Mouse (Mus musculus): ENCODE results near the gene Klk11. TPM values are rescaled to one million over a fixed set of nuclear protein-coding genes. Genes with fewer than 3 reads are reported as not detected.

Klk11 gene
- 2.6 TPM in 2 replicates for polyA plus RNA-seq (2014; fragmentation: Nextera tagmentation; extraction: Ambion mirVana)

DNA sequence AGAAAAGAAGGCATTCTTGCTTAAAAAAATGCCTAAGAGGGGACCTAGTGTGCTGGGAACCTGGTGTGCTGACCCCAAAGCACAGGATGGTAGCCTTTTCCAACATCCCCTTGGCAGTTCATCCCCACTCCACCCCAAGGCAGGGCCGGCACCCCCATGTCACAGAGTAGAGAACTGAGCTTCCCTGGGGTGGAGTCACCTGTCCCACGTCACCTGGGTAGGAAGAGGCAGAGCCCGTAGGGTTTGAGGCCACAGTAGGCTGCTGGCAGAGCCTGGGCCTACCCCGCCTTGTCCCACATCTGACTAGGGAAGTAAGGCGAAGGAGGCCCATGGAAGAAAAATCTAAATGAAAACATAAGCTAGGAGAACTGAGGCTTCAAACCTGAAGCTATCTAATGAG is at the start of gene Klk11:
Gene Klk11, plus strand, starts transcription at position 241 of the 400 bp plus-strand sequence.
- H3K27ac ChIP-seq (ENCODE audit: low read length) = peak within 1 kb of the TSS; percentile 58; the same call in 1 of the 2 replicates
- H3K9me3 ChIP-seq (ENCODE audit: control insufficient read depth, low read depth, low read length) = no peaks in the 10 kb centered on the region
- H3K4me1 ChIP-seq (ENCODE audit: control insufficient read depth, insufficient read depth, low read length) = no peaks in the 10 kb centered on the region
- no peak within 1 kb of the TSS for H3K9ac ChIP-seq (replicated peaks; ENCODE audit: low read depth, low read length)
- no peaks in the 10 kb centered on the region for H3K36me3 ChIP-seq (ENCODE audit: control insufficient read depth, insufficient read depth, low read length)
- no peak within 1 kb of the TSS for H3K4me3 ChIP-seq (ENCODE audit: low read depth, low read length)
- ATAC-seq (ENCODE audit: insufficient number of reproducible peaks, insufficient read depth, low FRiP score, low read depth) = no peak
- no peak within 1 kb of the TSS for H3K4me2 ChIP-seq (replicated peaks; ENCODE audit: low read depth, low read length)
- 86% methylated on average over 5 of the region's 5 CpGs for WGBS
- no peaks in the 10 kb centered on the region for H3K27me3 ChIP-seq (ENCODE audit: control insufficient read depth, insufficient read depth, low read length)

DNA sequence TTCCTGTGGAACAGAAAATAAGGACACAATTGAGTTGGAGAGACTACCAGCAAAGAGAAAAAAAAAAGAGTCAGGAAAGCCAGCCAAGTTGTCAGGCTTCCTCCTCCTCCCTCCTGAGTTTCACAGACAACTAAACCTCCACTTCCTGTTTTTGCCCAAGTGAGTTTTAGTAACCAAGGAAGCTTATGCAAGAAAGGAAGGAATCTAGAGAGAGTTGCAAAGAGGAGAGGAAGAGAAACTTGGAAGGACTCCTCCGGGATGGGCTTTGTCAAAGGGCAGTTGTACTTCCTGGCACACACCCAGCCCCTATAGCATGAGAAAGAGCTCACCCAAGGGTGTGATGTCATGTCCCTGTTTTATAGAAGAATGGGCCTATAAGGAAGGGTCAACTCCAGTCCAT is 26.6 kb upstream of the Klk11 start:
- no peak overlapping the region for H3K4me2 ChIP-seq (replicated peaks; ENCODE audit: low read depth, low read length)
- H3K27me3 ChIP-seq (ENCODE audit: control insufficient read depth, insufficient read depth, low read length) = no peaks in the 10 kb centered on the region
- H3K27ac ChIP-seq (ENCODE audit: low read length) = no peak overlapping the region
- H3K9ac ChIP-seq (replicated peaks; ENCODE audit: low read depth, low read length) = no peak overlapping the region
- no peaks in the 10 kb centered on the region for H3K9me3 ChIP-seq (ENCODE audit: control insufficient read depth, low read depth, low read length)
- no peaks in the 10 kb centered on the region for H3K36me3 ChIP-seq (ENCODE audit: control insufficient read depth, insufficient read depth, low read length)
- WGBS = 61% methylated on average over 1 of the region's 1 CpGs
- H3K4me1 ChIP-seq (ENCODE audit: control insufficient read depth, insufficient read depth, low read length) = no peaks in the 10 kb centered on the region
- no peak for ATAC-seq (ENCODE audit: insufficient number of reproducible peaks, insufficient read depth, low FRiP score, low read depth)
- no peak overlapping the region for H3K4me3 ChIP-seq (ENCODE audit: low read depth, low read length)

DNA sequence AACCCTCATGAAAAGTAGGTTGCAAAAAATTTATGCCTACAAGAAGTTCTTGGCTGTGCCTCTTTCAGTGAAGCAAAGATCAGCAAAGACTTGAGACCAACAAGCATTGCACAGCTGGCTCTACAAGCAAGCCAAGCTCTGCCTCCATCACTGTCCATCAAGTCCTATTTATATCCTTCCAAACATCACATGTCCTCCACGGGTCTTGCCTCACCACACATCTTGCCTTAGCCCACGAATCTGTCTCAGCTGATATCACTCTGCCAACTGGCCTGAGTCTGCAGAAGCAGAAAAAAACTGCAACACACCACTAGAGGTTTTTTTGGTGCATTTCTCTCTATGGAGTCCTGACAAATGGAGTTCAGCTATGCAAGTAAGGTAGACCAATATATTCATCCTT is 21.6 kb upstream of the Klk11 start:
- H3K9me3 ChIP-seq (ENCODE audit: control insufficient read depth, low read depth, low read length) = no peaks in the 10 kb centered on the region
- H3K36me3 ChIP-seq (ENCODE audit: control insufficient read depth, insufficient read depth, low read length) = no peaks in the 10 kb centered on the region
- H3K27me3 ChIP-seq (ENCODE audit: control insufficient read depth, insufficient read depth, low read length) = no peaks in the 10 kb centered on the region
- no peak overlapping the region for H3K27ac ChIP-seq (ENCODE audit: low read length)
- no peak overlapping the region for H3K4me3 ChIP-seq (ENCODE audit: low read depth, low read length)
- H3K9ac ChIP-seq (replicated peaks; ENCODE audit: low read depth, low read length) = no peak overlapping the region
- no peak overlapping the region for H3K4me2 ChIP-seq (replicated peaks; ENCODE audit: low read depth, low read length)
- no peak for ATAC-seq (ENCODE audit: insufficient number of reproducible peaks, insufficient read depth, low FRiP score, low read depth)
- 65% methylated on average over 2 of the region's 2 CpGs for WGBS
- no peaks in the 10 kb centered on the region for H3K4me1 ChIP-seq (ENCODE audit: control insufficient read depth, insufficient read depth, low read length)

DNA sequence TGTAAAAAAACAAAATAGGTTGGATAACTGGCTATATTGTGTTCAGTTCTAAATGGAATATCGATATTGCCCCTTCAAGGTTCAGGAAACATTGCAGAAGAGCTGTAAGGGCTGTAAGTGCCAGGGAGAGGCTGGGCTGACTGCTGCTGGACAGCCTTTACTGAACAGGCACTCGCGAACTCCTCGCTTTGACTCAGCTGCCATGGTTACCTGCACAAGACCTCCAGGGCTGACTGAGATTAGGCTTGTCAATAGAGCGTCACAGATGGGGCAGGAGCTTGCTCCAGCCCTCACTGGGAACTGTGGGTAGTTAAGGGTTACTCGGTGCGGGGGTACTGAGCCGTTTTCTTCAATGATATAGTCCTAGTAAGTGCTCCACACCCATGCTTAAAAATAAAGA is 7.9 kb upstream of the Klk11 start:
- Histone ChIP-seq H3K36me3 (ENCODE audit: control insufficient read depth, insufficient read depth, low read length) (no peaks in the 10 kb centered on the region), H3K4me3 (ENCODE audit: low read depth, low read length) (no peak overlapping the region), H3K27ac (ENCODE audit: low read length) (no peak overlapping the region), H3K4me2 (replicated peaks; ENCODE audit: low read depth, low read length) (no peak overlapping the region), H3K9ac (replicated peaks; ENCODE audit: low read depth, low read length) (no peak overlapping the region), H3K9me3 (ENCODE audit: control insufficient read depth, low read depth, low read length) (no peaks in the 10 kb centered on the region), H3K4me1 (ENCODE audit: control insufficient read depth, insufficient read depth, low read length) (no peaks in the 10 kb centered on the region), H3K27me3 (ENCODE audit: control insufficient read depth, insufficient read depth, low read length) (no peaks in the 10 kb centered on the region)
- peak; percentile 63; the same call in 1 of the 2 replicates for ATAC-seq (ENCODE audit: insufficient number of reproducible peaks, insufficient read depth, low FRiP score, low read depth)
- WGBS = 39% methylated on average over 8 of the region's 8 CpGs

DNA sequence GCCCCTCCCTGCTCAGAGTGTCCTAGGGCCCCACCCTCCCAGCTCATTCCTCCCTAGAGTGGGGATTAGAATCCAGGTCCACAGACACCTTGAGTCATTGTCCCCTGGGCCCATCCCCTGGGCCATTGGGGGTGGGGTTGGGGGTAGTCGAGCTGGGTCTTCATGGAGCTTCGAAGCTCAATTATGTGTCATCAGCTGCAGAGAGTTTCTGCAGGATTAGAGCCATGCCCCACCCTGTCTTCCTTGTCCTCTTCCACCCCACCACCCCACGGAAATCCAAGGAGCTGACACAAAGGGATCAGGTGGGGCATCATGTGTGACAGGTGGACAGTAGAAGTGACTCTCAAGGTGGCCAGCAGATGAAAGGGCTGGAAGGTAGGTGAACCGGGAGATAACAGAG is 5.8 kb upstream of the Klk11 start, which contains the start of gene Klk12:
Gene Klk12, plus strand, starts transcription at position 301 of the 400 bp plus-strand sequence.
- H3K9me3 ChIP-seq (ENCODE audit: control insufficient read depth, low read depth, low read length) = no peaks in the 10 kb centered on the region
- H3K27ac ChIP-seq (ENCODE audit: low read length) = no peak within 1 kb of the TSS
- no peak within 1 kb of the TSS for H3K4me3 ChIP-seq (ENCODE audit: low read depth, low read length)
- H3K27me3 ChIP-seq (ENCODE audit: control insufficient read depth, insufficient read depth, low read length) = no peaks in the 10 kb centered on the region
- H3K36me3 ChIP-seq (ENCODE audit: control insufficient read depth, insufficient read depth, low read length) = no peaks in the 10 kb centered on the region
- WGBS = 74% methylated on average over 4 of the region's 4 CpGs
- H3K4me2 ChIP-seq (replicated peaks; ENCODE audit: low read depth, low read length) = no peak within 1 kb of the TSS
- H3K9ac ChIP-seq (replicated peaks; ENCODE audit: low read depth, low read length) = no peak within 1 kb of the TSS
- ATAC-seq (ENCODE audit: insufficient number of reproducible peaks, insufficient read depth, low FRiP score, low read depth) = no peak
- H3K4me1 ChIP-seq (ENCODE audit: control insufficient read depth, insufficient read depth, low read length) = no peaks in the 10 kb centered on the region

DNA sequence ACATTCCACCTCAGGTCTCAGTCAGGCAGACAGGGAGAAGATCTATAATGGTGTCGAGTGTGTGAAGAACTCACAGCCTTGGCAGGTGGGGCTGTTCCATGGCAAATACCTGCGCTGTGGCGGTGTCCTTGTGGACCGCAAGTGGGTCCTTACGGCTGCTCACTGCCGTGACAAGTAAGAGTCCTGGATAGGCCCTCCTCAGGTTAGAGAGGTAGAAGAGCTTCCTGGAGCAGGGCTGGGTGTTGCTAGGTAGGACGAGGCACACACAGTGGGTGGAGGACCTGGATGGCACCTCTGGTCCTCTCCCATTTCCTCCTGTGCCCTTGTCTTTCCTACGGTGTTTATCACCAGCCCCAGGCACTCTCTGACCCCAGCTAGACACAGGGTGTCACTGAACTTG is 4.8 kb upstream of the Klk11 start:
- no peaks in the 10 kb centered on the region for H3K27me3 ChIP-seq (ENCODE audit: control insufficient read depth, insufficient read depth, low read length)
- no peak overlapping the region for H3K27ac ChIP-seq (ENCODE audit: low read length)
- no peak overlapping the region for H3K4me3 ChIP-seq (ENCODE audit: low read depth, low read length)
- H3K4me2 ChIP-seq (replicated peaks; ENCODE audit: low read depth, low read length) = no peak overlapping the region
- ATAC-seq (ENCODE audit: insufficient number of reproducible peaks, insufficient read depth, low FRiP score, low read depth) = no peak
- H3K9me3 ChIP-seq (ENCODE audit: control insufficient read depth, low read depth, low read length) = no peaks in the 10 kb centered on the region
- H3K9ac ChIP-seq (replicated peaks; ENCODE audit: low read depth, low read length) = no peak overlapping the region
- no peaks in the 10 kb centered on the region for H3K4me1 ChIP-seq (ENCODE audit: control insufficient read depth, insufficient read depth, low read length)
- 92% methylated on average over 8 of the region's 8 CpGs for WGBS
- H3K36me3 ChIP-seq (ENCODE audit: control insufficient read depth, insufficient read depth, low read length) = no peaks in the 10 kb centered on the region

DNA sequence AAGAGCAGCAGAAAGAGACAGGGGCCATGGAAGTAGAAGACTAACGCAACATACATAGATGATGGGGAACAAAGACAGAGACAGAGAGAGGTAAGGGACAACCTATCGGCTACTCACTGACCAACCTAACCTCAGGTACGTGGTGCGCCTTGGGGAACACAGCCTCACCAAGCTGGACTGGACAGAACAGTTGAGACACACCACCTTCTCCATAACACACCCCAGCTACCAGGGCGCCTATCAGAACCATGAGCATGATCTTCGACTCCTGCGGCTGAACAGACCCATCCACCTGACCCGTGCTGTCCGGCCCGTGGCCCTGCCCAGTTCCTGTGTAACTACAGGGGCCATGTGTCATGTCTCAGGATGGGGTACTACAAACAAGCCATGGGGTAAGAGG is 3.7 kb upstream of the Klk11 start:
- H3K4me2 ChIP-seq (replicated peaks; ENCODE audit: low read depth, low read length) = no peak overlapping the region
- no peaks in the 10 kb centered on the region for H3K4me1 ChIP-seq (ENCODE audit: control insufficient read depth, insufficient read depth, low read length)
- H3K27me3 ChIP-seq (ENCODE audit: control insufficient read depth, insufficient read depth, low read length) = no peaks in the 10 kb centered on the region
- no peak overlapping the region for H3K4me3 ChIP-seq (ENCODE audit: low read depth, low read length)
- no peaks in the 10 kb centered on the region for H3K9me3 ChIP-seq (ENCODE audit: control insufficient read depth, low read depth, low read length)
- H3K27ac ChIP-seq (ENCODE audit: low read length) = no peak overlapping the region
- ATAC-seq (ENCODE audit: insufficient number of reproducible peaks, insufficient read depth, low FRiP score, low read depth) = no peak
- H3K36me3 ChIP-seq (ENCODE audit: control insufficient read depth, insufficient read depth, low read length) = no peaks in the 10 kb centered on the region
- 88% methylated on average over 10 of the region's 10 CpGs for WGBS
- no peak overlapping the region for H3K9ac ChIP-seq (replicated peaks; ENCODE audit: low read depth, low read length)

DNA sequence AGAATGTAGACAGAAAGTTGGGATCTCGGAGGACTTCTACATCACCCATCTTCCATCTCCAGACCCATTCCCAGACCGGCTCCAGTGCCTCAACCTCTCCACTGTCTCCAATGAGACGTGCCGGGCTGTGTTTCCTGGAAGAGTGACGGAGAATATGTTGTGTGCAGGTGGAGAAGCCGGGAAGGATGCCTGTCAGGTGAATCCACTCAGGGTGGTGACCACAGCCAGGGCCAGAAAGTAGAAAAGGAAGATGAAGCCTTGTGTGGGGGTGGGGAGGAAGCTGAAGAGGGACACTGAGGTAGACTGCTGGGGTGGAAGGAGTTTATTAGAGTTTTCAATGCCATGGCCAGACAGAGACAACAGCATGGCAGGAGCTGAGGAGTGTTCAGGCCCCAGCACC is 2.5 kb upstream of the Klk11 start:
- H3K27me3 ChIP-seq (ENCODE audit: control insufficient read depth, insufficient read depth, low read length) = no peaks in the 10 kb centered on the region
- no peaks in the 10 kb centered on the region for H3K4me1 ChIP-seq (ENCODE audit: control insufficient read depth, insufficient read depth, low read length)
- no peak overlapping the region for H3K4me2 ChIP-seq (replicated peaks; ENCODE audit: low read depth, low read length)
- ATAC-seq (ENCODE audit: insufficient number of reproducible peaks, insufficient read depth, low FRiP score, low read depth) = no peak
- WGBS = 92% methylated on average over 6 of the region's 6 CpGs
- no peak overlapping the region for H3K9ac ChIP-seq (replicated peaks; ENCODE audit: low read depth, low read length)
- no peaks in the 10 kb centered on the region for H3K36me3 ChIP-seq (ENCODE audit: control insufficient read depth, insufficient read depth, low read length)
- H3K4me3 ChIP-seq (ENCODE audit: low read depth, low read length) = no peak overlapping the region
- H3K27ac ChIP-seq (ENCODE audit: low read length) = no peak overlapping the region
- H3K9me3 ChIP-seq (ENCODE audit: control insufficient read depth, low read depth, low read length) = no peaks in the 10 kb centered on the region

DNA sequence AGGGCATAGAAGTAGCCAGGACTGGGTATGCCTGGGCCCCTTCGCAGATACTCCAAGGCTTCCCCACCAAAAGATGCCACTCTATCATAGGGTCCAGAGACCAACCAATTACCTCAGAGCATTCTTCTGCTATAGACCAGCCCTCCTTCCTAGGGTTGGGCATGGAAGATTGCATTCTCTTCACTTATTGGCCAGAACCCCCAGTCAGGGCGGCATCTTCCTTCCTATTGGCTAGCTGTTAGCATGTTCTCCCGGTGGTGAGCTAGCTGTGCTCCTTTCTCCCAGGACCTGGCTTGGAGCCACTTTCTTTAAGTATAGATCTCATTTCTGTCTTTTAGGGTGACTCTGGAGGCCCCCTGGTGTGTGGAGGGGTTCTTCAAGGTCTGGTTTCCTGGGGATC is 1.5 kb upstream of the Klk11 start:
- Histone ChIP-seq H3K9ac (replicated peaks; ENCODE audit: low read depth, low read length) (no peak overlapping the region), H3K4me3 (ENCODE audit: low read depth, low read length) (no peak overlapping the region), H3K36me3 (ENCODE audit: control insufficient read depth, insufficient read depth, low read length) (no peaks in the 10 kb centered on the region), H3K9me3 (ENCODE audit: control insufficient read depth, low read depth, low read length) (no peaks in the 10 kb centered on the region), H3K27ac (ENCODE audit: low read length) (no peak overlapping the region), H3K27me3 (ENCODE audit: control insufficient read depth, insufficient read depth, low read length) (no peaks in the 10 kb centered on the region), H3K4me1 (ENCODE audit: control insufficient read depth, insufficient read depth, low read length) (no peaks in the 10 kb centered on the region), H3K4me2 (replicated peaks; ENCODE audit: low read depth, low read length) (no peak overlapping the region)
- WGBS = 74% methylated on average over 3 of the region's 3 CpGs
- ATAC-seq (ENCODE audit: insufficient number of reproducible peaks, insufficient read depth, low FRiP score, low read depth) = no peak

All from stomach, embryonic 14.5 days (tissue).